Comparison of ENCODE assay signal across 9 mouse cellular contexts in the genomic region with DNA sequence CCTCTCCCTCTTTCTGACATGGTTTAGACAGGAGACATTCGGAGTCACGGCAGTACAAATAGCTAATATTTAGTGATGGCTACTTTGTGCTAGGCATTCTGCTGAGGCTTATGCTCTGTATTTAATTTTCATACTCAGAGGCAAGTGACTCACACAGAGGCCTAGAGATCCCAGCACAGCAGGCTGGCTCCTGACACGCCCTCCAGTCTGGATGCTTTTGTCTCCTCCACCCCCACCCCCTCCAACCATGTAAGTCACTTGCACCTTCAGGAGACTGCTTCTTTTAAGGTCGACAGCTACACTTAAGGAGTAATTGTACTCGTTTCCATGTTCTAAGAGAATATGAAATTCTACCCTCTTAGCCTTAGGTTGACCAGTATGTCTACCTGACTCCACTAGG. TPM values are rescaled to one million over a fixed set of nuclear protein-coding genes. Genes with fewer than 3 reads are reported as not detected.
A peak's percentile ranks its signal among the peaks of the same experiment; 100 is the strongest.
DNase-seq lines count a peak whose midpoint lies in the region; ATAC-seq and TF ChIP-seq lines count a peak whose summit lies in the region.
"Had no signal": no experiment of that assay in that cellular context is flagged by ENCODE, and none has a peak within 500 bp of the region (broad histone marks: within the 10 kb centered on the region; RNA-seq: fewer than 3 reads in every experiment).

No protein-coding gene starts in this region.

- H3K4me2 ChIP-seq in hindbrain, embryonic 11.5 days (replicated peaks; ENCODE audit: low read depth, low read length) = no peak overlapping the region
- H3K4me2 ChIP-seq in hindbrain, embryonic 16.5 days (ENCODE audit: low read length) = peak overlapping the region; percentile 74; the same call in 1 of the 2 replicates
- peak overlapping the region; percentile 99 for H3K4me2 ChIP-seq in myocyte (ENCODE audit: low read depth)

- no peaks in the 10 kb centered on the region for H3K27me3 ChIP-seq in hindbrain, embryonic 10.5 days (ENCODE audit: insufficient read depth, poor library complexity, severe bottlenecking)
- no peaks in the 10 kb centered on the region for H3K27me3 ChIP-seq in hindbrain, embryonic 11.5 days (ENCODE audit: control insufficient read depth, insufficient read depth, low read length)
- no peaks in the 10 kb centered on the region for H3K27me3 ChIP-seq in hindbrain, embryonic 16.5 days (replicated peaks; ENCODE audit: control insufficient read depth, insufficient read depth, low read length)
- no peaks in the 10 kb centered on the region for H3K27me3 ChIP-seq in myocyte (ENCODE audit: control insufficient read depth, insufficient read depth, insufficient read length)

- peaks cover 51% of the 10 kb centered on the region for H3K4me1 ChIP-seq in hindbrain, embryonic 10.5 days (replicated peaks)
- peaks cover 7% of the 10 kb centered on the region; the same call in 1 of the 2 replicates for H3K4me1 ChIP-seq in hindbrain, embryonic 11.5 days (replicated peaks; ENCODE audit: control insufficient read depth, insufficient read depth, low read length)
- H3K4me1 ChIP-seq in hindbrain, embryonic 16.5 days (ENCODE audit: control insufficient read depth, insufficient read depth, low read depth, low read length) = peaks cover 25% of the 10 kb centered on the region

- H3ac ChIP-seq in myocyte (ENCODE audit: control insufficient read depth, insufficient read length) = no peak overlapping the region

- DNase-seq in hindbrain, embryonic 10.5 days (ENCODE audit: low spot score) = no peak
- no peak for DNase-seq in hindbrain, embryonic 11.5 days (ENCODE audit: low spot score)
- DNase-seq in R1 (ENCODE audit: low read depth, low spot score) = peak; percentile 73
- no peak for DNase-seq in gastrocnemius, postnatal 14 days
- no peak for DNase-seq in frontal cortex, adult 2 months (ENCODE audit: extremely low spot score in 1 of 2, low spot score in 1 of 2)
- DNase-seq: right cerebral cortex, postnatal 25 days had no signal

- peak overlapping the region; percentile 96 for H3K27ac ChIP-seq in hindbrain, embryonic 10.5 days
- no peak overlapping the region for H3K27ac ChIP-seq in hindbrain, embryonic 11.5 days (ENCODE audit: low read depth, low read length)
- H3K27ac ChIP-seq in hindbrain, embryonic 16.5 days (ENCODE audit: low read depth, low read length) = no peak overlapping the region

- ATAC-seq in hindbrain, embryonic 11.5 days (ENCODE audit: low FRiP score) = no peak
- no peak for ATAC-seq in hindbrain, embryonic 16.5 days

- no peak overlapping the region for H3K4me3 ChIP-seq in hindbrain, embryonic 10.5 days
- H3K4me3 ChIP-seq in hindbrain, embryonic 11.5 days (ENCODE audit: low read depth, low read length) = no peak overlapping the region
- H3K4me3 ChIP-seq in hindbrain, embryonic 16.5 days (ENCODE audit: low read length) = no peak overlapping the region
- H3K4me3 ChIP-seq in myocyte = peak overlapping the region; percentile 70

- H3K9me3 ChIP-seq in hindbrain, embryonic 10.5 days = no peaks in the 10 kb centered on the region
- H3K9me3 ChIP-seq in hindbrain, embryonic 11.5 days (ENCODE audit: control insufficient read depth, low read length) = no peaks in the 10 kb centered on the region
- no peaks in the 10 kb centered on the region for H3K9me3 ChIP-seq in hindbrain, embryonic 16.5 days (ENCODE audit: control insufficient read depth, low read length)

- WGBS in hindbrain, embryonic 10.5 days = 62% methylated on average over 5 of the region's 5 CpGs
- WGBS in hindbrain, embryonic 11.5 days = 68% methylated on average over 5 of the region's 5 CpGs
- 56% methylated on average over 5 of the region's 5 CpGs for WGBS in hindbrain, embryonic 16.5 days

- H3K36me3 ChIP-seq in hindbrain, embryonic 10.5 days = no peaks in the 10 kb centered on the region
- H3K36me3 ChIP-seq in hindbrain, embryonic 11.5 days (ENCODE audit: control insufficient read depth, insufficient read depth, low read length) = no peaks in the 10 kb centered on the region
- H3K36me3 ChIP-seq in hindbrain, embryonic 16.5 days (ENCODE audit: control insufficient read depth, insufficient read depth, low read length) = no peaks in the 10 kb centered on the region
- H3K36me3 ChIP-seq in myocyte (ENCODE audit: control insufficient read depth, insufficient read depth) = no peaks in the 10 kb centered on the region
- H3K36me3 ChIP-seq: G1E had no signal

- H3K9ac ChIP-seq in hindbrain, embryonic 11.5 days (ENCODE audit: low read depth, low read length) = no peak overlapping the region
- H3K9ac ChIP-seq in hindbrain, embryonic 16.5 days (ENCODE audit: low read depth, low read length) = no peak overlapping the region

- no peak for TF ChIP-seq POLR2A in myocyte (IDR thresholded peaks at IDR 0.05; ENCODE audit: insufficient read length, low read depth)

- intact Hi-C loops in gastrocnemius, postnatal 14 days (cut with DNase I; ENCODE audit: low total_unique reads) = no loop called here

- peaks cover 32% of the 10 kb centered on the region for H3K79me2 ChIP-seq in myocyte (ENCODE audit: control insufficient read depth, insufficient read depth)

TF ChIP-seq in myocyte, 11 proteins besides CTCF, POLR2A, EP300 and RAD21:
- TF ChIP-seq TCF12 (IDR thresholded peaks at IDR 0.05; ENCODE audit: insufficient read depth, poor library complexity, severe bottlenecking) (no peak), POLR2AphosphoS2 (IDR thresholded peaks at IDR 0.05; ENCODE audit: insufficient read length, low read depth) (no peak), MYOD1 (IDR thresholded peaks at IDR 0.05; ENCODE audit: control insufficient read depth in 1 of 3, insufficient read length in 2 of 3, low read depth in 2 of 3) (peak in 1 of 3 experiments; percentile 18), MAX (IDR thresholded peaks at IDR 0.05; ENCODE audit: low read depth) (no peak), USF1 (IDR thresholded peaks at IDR 0.05; ENCODE audit: low read depth) (no peak), MYOG (IDR thresholded peaks at IDR 0.05; ENCODE audit: control insufficient read depth in 1 of 3, insufficient read depth in 1 of 3, insufficient read length in 2 of 3, low read depth in 2 of 3) (peak in 1 of 3 experiments; percentile 16), E2F4 (IDR thresholded peaks at IDR 0.05; ENCODE audit: insufficient read depth) (no peak), SRF (IDR thresholded peaks at IDR 0.05; ENCODE audit: control insufficient read depth, insufficient read length, low read depth) (no peak), REST (IDR thresholded peaks at IDR 0.05; ENCODE audit: insufficient read depth, insufficient read length) (no peak)

RNA-seq across cellular contexts. Expression of gene Sh3bp4, which starts 1.4 kb away (rescaled TPM):
- 25.3 and 27.2 TPM in 2 replicates for polyA plus RNA-seq in hindbrain, embryonic 10.5 days (2016; fragmentation: Nextera tagmentation; extraction: Ambion mirVana)
- 18.0 and 21.7 TPM in 2 replicates for polyA plus RNA-seq in hindbrain, embryonic 11.5 days (2014; fragmentation: Nextera tagmentation; extraction: Ambion mirVana)
- 13.7 and 17.0 TPM in 2 replicates for polyA plus RNA-seq in hindbrain, embryonic 16.5 days (2015; fragmentation: Nextera tagmentation; extraction: Ambion mirVana)
- polyA plus RNA-seq in myocyte (2012; fragmentation: generic; extraction: Trizol) = 23.2 TPM
- total RNA-seq in gastrocnemius, postnatal 14 days (2021) = 1 to 10 TPM; 5.1 to 6.9 TPM
- 17.9 and 20.6 TPM in 2 replicates for polyA plus RNA-seq in frontal cortex, adult 2 months (2012; rRNA removed)
- total RNA-seq: G1E had no signal
- polyA plus RNA-seq: G1E had no signal
